Mouse (Mus musculus) embryonic fibroblast, embryonic 13.5 days (primary cell): ENCODE measurements at regions not wholly inside any gene's neighbourhood (a gene's known extent, or its start where the extent isn't known, plus 50 kb on each side); places are given as distances from the start of the nearest gene placed in this dataset.
"Not testable (repeated sequence)": the region's sequence is repeated elsewhere in the genome, so short reads cannot be mapped to it uniquely, and the experiment has no call there.

Source experiments
- H3K27ac ChIP-seq: 2 replicates; pipeline ENCODE4 v1.5.1; 2012; ENCODE audit warnings: low read length, control low read depth, inconsistent platforms; ENCODE audit not compliant: insufficient read depth
- H3K4me1 ChIP-seq: 2 replicates; pipeline ENCODE4 v1.6.1; 2011; ENCODE audit warnings: low read length; ENCODE audit not compliant: control insufficient read depth, insufficient read depth
- H3K4me3 ChIP-seq: 2 replicates; pipeline ENCODE4 v1.5.1; 2011; ENCODE audit warnings: mild to moderate bottlenecking, control low read depth, low read length; ENCODE audit not compliant: insufficient read depth
- CTCF ChIP-seq: IDR thresholded peaks from 2 replicates; pipeline ENCODE4 v1.5.1; 2011; ENCODE audit warnings: mild to moderate bottlenecking, control low read depth, low read length, moderate library complexity, borderline replicate concordance; ENCODE audit not compliant: insufficient read depth
- POLR2A ChIP-seq: IDR thresholded peaks from 2 replicates; pipeline ENCODE4 v1.6.1; 2011; ENCODE audit warnings: low read depth, mild to moderate bottlenecking, control low read depth, low read length, moderate library complexity

- Histone ChIP-seq H3K4me3 (no peak overlapping the region), H3K4me1 (no peaks in the 10 kb centered on the region), H3K27ac (no peak overlapping the region)
- TF ChIP-seq CTCF = no peak
- TF ChIP-seq POLR2A = no peak
Observed at GRCm38 (mm10) chr12:48387724-48388123, 994.7 kb upstream of the Foxg1 start.

GRCm38 (mm10) chr12:48388192-48388812 lies 994.2 kb upstream of the Foxg1 start:
- Histone ChIP-seq H3K4me1 (no peaks in the 10 kb centered on the region), H3K4me3 (no peak overlapping the region), H3K27ac (no peak overlapping the region)
- no peak for TF ChIP-seq CTCF
- no peak for TF ChIP-seq POLR2A

GRCm38 (mm10) chr12:48391008-48391407 lies 991.5 kb upstream of the Foxg1 start:
- Histone ChIP-seq H3K27ac (no peak overlapping the region), H3K4me3 (no peak overlapping the region), H3K4me1 (no peaks in the 10 kb centered on the region)
- TF ChIP-seq CTCF = no peak
- no peak for TF ChIP-seq POLR2A

- no peaks in the 10 kb centered on the region for H3K4me1 ChIP-seq
- no peak overlapping the region for H3K4me3 ChIP-seq
- TF ChIP-seq POLR2A (no peak), CTCF (no peak)
- no peak overlapping the region for H3K27ac ChIP-seq
Observed at GRCm38 (mm10) chr12:48439333-48440046, 943.0 kb upstream of the Foxg1 start.

GRCm38 (mm10) chr12:48448719-48449118 lies 933.7 kb upstream of the Foxg1 start:
- not testable (repeated sequence) for H3K27ac ChIP-seq, H3K4me1 ChIP-seq, H3K4me3 ChIP-seq

- TF ChIP-seq POLR2A (no peak), CTCF (no peak)
- Histone ChIP-seq H3K4me3 (no peak overlapping the region), H3K4me1 (no peaks in the 10 kb centered on the region), H3K27ac (no peak overlapping the region)
Observed at GRCm38 (mm10) chr12:48462392-48462791, 920.1 kb upstream of the Foxg1 start.

GRCm38 (mm10) chr12:48500735-48501134 lies 881.7 kb upstream of the Foxg1 start:
- Histone ChIP-seq H3K27ac (no peak overlapping the region), H3K4me1 (no peaks in the 10 kb centered on the region), H3K4me3 (no peak overlapping the region)
- TF ChIP-seq CTCF = no peak
- no peak for TF ChIP-seq POLR2A

GRCm38 (mm10) chr12:48511594-48511993 lies 870.9 kb upstream of the Foxg1 start:
- no peak overlapping the region for H3K27ac ChIP-seq
- TF ChIP-seq POLR2A (no peak), CTCF (no peak)
- no peaks in the 10 kb centered on the region for H3K4me1 ChIP-seq
- no peak overlapping the region for H3K4me3 ChIP-seq

- no peak overlapping the region for H3K27ac ChIP-seq
- TF ChIP-seq POLR2A = no peak
- no peak for TF ChIP-seq CTCF
- no peaks in the 10 kb centered on the region for H3K4me1 ChIP-seq
Observed at GRCm38 (mm10) chr12:48512259-48512658, 870.2 kb upstream of the Foxg1 start.

GRCm38 (mm10) chr12:48521996-48522395 lies 860.5 kb upstream of the Foxg1 start:
- TF ChIP-seq CTCF (no peak), POLR2A (no peak)
- no peak overlapping the region for H3K4me3 ChIP-seq
- no peaks in the 10 kb centered on the region for H3K4me1 ChIP-seq
- H3K27ac ChIP-seq = no peak overlapping the region

More at GRCm38 (mm10) chr12:48512259-48512658, 870.2 kb upstream of the Foxg1 start:
- no peak overlapping the region for H3K4me3 ChIP-seq

- not testable (repeated sequence) for H3K4me1 ChIP-seq, H3K4me3 ChIP-seq, H3K27ac ChIP-seq
Observed at GRCm38 (mm10) chr12:48559690-48560089, 822.8 kb upstream of the Foxg1 start.
